Mouse (Mus musculus): ENCODE data around the gene Rnf207. TPM values are rescaled to one million over a fixed set of nuclear protein-coding genes. Genes with fewer than 3 reads are reported as not detected.
A peak's percentile ranks its signal among the peaks of the same experiment; 100 is the strongest.

The Rnf207 gene
- polyA plus RNA-seq, 1 experiment from 2014 or later = 3.3 TPM

GRCm38 (mm10) chr4:152265791-152266190 lies 53.0 kb downstream of the Rnf207 start:
- Histone ChIP-seq H3K9me3 (no peaks in the 10 kb centered on the region), H3K4me2 (no peak overlapping the region), H3K36me3 (no peaks in the 10 kb centered on the region), H3K27me3 (no peaks in the 10 kb centered on the region), H3K4me1 (peaks cover 37% of the 10 kb centered on the region), H3K9ac (no peak overlapping the region), H3K4me3 (no peak overlapping the region), H3K27ac (no peak overlapping the region)
- WGBS = 57% methylated on average over 5 of the region's 5 CpGs
- ATAC-seq (ENCODE audit: borderline replicate concordance, extremely low read depth, low FRiP score, low TSS enrichment) = no peak; the same call in 1 of the 2 replicates

- Histone ChIP-seq H3K4me1 (peaks cover 37% of the 10 kb centered on the region), H3K9me3 (no peaks in the 10 kb centered on the region), H3K27me3 (no peaks in the 10 kb centered on the region), H3K9ac (no peak overlapping the region), H3K27ac (no peak overlapping the region), H3K4me2 (no peak overlapping the region), H3K36me3 (no peaks in the 10 kb centered on the region), H3K4me3 (no peak overlapping the region)
- 89% methylated on average over 9 of the region's 9 CpGs for WGBS
- no peak for ATAC-seq (ENCODE audit: borderline replicate concordance, extremely low read depth, low FRiP score, low TSS enrichment)
Measured at GRCm38 (mm10) chr4:152264867-152265568, 53.8 kb downstream of the Rnf207 start.

DNA sequence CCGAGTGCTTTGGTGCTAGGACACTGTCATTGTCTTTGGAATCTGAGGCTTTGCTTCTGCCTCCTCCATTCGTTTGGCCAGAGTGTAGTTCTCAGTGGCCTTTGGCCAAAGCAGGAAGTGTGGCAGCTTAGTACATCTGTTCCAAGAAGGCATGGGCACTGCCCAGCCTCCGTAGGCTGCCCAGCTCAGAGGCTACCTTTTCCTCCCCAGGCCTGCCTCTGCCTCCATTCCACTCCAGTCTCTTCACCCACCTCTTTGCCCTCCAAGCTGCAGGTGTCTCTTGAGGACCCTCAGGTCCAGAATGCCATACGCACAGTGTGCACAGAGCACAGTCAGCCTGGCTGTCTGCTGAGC lies 54.6 kb downstream of the Rnf207 start:
- 43% methylated on average over 4 of the region's 4 CpGs for WGBS
- Histone ChIP-seq H3K4me2 (no peak overlapping the region), H3K4me3 (no peak overlapping the region), H3K4me1 (peaks cover 37% of the 10 kb centered on the region), H3K27me3 (no peaks in the 10 kb centered on the region), H3K9me3 (no peaks in the 10 kb centered on the region), H3K36me3 (no peaks in the 10 kb centered on the region), H3K27ac (no peak overlapping the region), H3K9ac (no peak overlapping the region)
- no peak for ATAC-seq (ENCODE audit: borderline replicate concordance, extremely low read depth, low FRiP score, low TSS enrichment)

- H3K27ac ChIP-seq = no peak overlapping the region
- H3K4me2 ChIP-seq = no peak overlapping the region
- no peak overlapping the region for H3K9ac ChIP-seq
- no peaks in the 10 kb centered on the region for H3K27me3 ChIP-seq
- H3K4me1 ChIP-seq = peaks cover 37% of the 10 kb centered on the region
- peak; percentile 68 for ATAC-seq (ENCODE audit: borderline replicate concordance, extremely low read depth, low FRiP score, low TSS enrichment)
- no peaks in the 10 kb centered on the region for H3K36me3 ChIP-seq
- no peaks in the 10 kb centered on the region for H3K9me3 ChIP-seq
- no peak overlapping the region for H3K4me3 ChIP-seq
- 37% methylated on average over 10 of the region's 10 CpGs for WGBS
Measured at GRCm38 (mm10) chr4:152263512-152264176, 55.1 kb downstream of the Rnf207 start.

- no peak overlapping the region for H3K9ac ChIP-seq
- ATAC-seq (ENCODE audit: borderline replicate concordance, extremely low read depth, low FRiP score, low TSS enrichment) = no peak
Measured at GRCm38 (mm10) chr4:152263089-152263488, 55.7 kb downstream of the Rnf207 start.

DNA sequence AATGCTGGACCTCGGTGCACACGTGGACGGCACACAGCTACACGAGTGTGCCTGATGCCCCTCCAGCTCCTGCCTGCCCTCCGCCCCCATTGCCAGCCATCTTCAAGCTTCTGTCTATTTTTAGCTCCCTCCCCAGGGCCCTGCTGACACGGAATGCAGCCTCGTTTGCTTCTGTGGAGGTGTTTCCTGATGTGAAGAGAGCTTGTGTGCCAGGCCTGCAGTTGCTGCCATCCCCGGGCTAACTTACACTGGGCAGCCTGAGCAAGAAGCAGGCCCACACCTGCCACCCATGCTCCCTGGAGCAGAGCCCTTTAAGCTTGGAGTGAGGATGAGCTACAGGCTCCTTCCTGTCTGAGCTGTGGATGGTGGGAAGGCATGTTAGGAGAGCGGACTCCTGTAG lies 56.6 kb downstream of the Rnf207 start:
- no peak for ATAC-seq (ENCODE audit: borderline replicate concordance, extremely low read depth, low FRiP score, low TSS enrichment)
- no peak overlapping the region for H3K9ac ChIP-seq
- H3K4me3 ChIP-seq = no peak overlapping the region
- 48% methylated on average over 9 of the region's 9 CpGs for WGBS
- no peaks in the 10 kb centered on the region for H3K36me3 ChIP-seq
- no peaks in the 10 kb centered on the region for H3K9me3 ChIP-seq
- no peak overlapping the region for H3K4me2 ChIP-seq
- peaks cover 30% of the 10 kb centered on the region for H3K4me1 ChIP-seq
- H3K27me3 ChIP-seq = no peaks in the 10 kb centered on the region
- H3K27ac ChIP-seq = no peak overlapping the region

More at GRCm38 (mm10) chr4:152263089-152263488, 55.7 kb downstream of the Rnf207 start:
- Histone ChIP-seq H3K27me3 (no peaks in the 10 kb centered on the region), H3K4me3 (no peak overlapping the region), H3K36me3 (no peaks in the 10 kb centered on the region), H3K9me3 (no peaks in the 10 kb centered on the region), H3K27ac (no peak overlapping the region), H3K4me1 (peaks cover 34% of the 10 kb centered on the region), H3K4me2 (no peak overlapping the region)
- 48% methylated on average over 9 of the region's 9 CpGs for WGBS

DNA sequence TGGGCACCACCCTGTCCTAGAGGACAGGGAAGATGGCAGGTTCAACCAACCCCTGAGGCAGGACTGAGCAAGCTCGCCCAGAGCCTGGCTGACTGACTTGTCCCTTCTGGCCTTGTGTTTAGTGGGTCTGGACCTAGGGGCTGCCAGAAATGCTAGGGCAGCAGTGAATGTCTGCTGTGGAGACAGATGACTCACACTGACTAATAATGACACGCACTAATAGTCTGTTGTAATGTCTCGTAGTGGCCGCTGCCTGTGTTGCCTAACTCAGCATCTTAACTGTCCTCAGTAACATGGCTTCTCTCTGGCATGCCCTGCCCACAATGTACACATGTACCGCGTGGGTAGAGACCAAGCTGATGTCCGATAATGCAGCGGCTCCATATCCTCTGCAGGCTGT lies 58.3 kb downstream of the Rnf207 start:
- H3K36me3 ChIP-seq = no peaks in the 10 kb centered on the region
- 88% methylated on average over 8 of the region's 8 CpGs for WGBS
- H3K27me3 ChIP-seq = no peaks in the 10 kb centered on the region
- H3K4me1 ChIP-seq = peaks cover 40% of the 10 kb centered on the region
- ATAC-seq (ENCODE audit: borderline replicate concordance, extremely low read depth, low FRiP score, low TSS enrichment) = no peak
- no peak overlapping the region for H3K4me2 ChIP-seq
- H3K9ac ChIP-seq = no peak overlapping the region
- H3K27ac ChIP-seq = no peak overlapping the region
- no peak overlapping the region for H3K4me3 ChIP-seq
- H3K9me3 ChIP-seq = no peaks in the 10 kb centered on the region

DNA sequence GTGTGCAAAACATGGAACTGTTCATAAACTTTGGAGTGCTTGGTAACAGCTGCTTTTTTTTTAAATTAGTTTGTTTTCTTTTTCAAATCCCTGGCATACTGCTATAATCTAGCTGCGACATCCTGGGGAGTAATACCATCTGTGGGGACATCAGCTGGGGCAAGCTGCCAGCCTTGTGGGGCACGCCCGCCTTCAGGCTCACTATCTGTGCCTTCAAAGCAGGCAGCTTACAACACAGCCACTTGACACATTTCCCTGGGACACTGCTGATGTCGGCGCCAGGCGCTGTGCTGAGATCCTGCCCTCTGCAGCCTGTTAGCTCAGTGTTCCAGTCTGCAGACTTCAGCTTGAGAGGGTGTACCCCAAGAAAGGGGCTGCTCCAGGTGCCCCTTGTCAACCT lies 61.7 kb downstream of the Rnf207 start:
- Histone ChIP-seq H3K27ac (peak overlapping the region; percentile 43), H3K9ac (no peak overlapping the region), H3K9me3 (no peaks in the 10 kb centered on the region), H3K4me2 (no peak overlapping the region), H3K27me3 (no peaks in the 10 kb centered on the region), H3K36me3 (no peaks in the 10 kb centered on the region), H3K4me1 (peaks cover 21% of the 10 kb centered on the region; the same call in 1 of the 2 replicates), H3K4me3 (no peak overlapping the region)
- WGBS = 27% methylated on average over 6 of the region's 6 CpGs
- ATAC-seq (ENCODE audit: borderline replicate concordance, extremely low read depth, low FRiP score, low TSS enrichment) = peak; percentile 64; the same call in 1 of the 2 replicates

Other genes starting within 250 kb of the Rnf207 start
- gene Plekhg5, start 246.5 kb downstream of the Rnf207 start, polyA plus RNA-seq (2015; fragmentation: Nextera tagmentation; extraction: Ambion mirVana) = 18.9 and 22.3 TPM in 2 replicates
- 1.1 and 1.5 TPM in 2 replicates for gene Tnfrsf25, start 203.1 kb downstream of the Rnf207 start, polyA plus RNA-seq (2015; fragmentation: Nextera tagmentation; extraction: Ambion mirVana)
- 11.4 and 13.4 TPM in 2 replicates for gene Espn, start 166.6 kb downstream of the Rnf207 start, polyA plus RNA-seq (2015; fragmentation: Nextera tagmentation; extraction: Ambion mirVana)
- 0.26 and 0.61 TPM in 2 replicates for gene Hes2, start 160.1 kb downstream of the Rnf207 start, polyA plus RNA-seq (2015; fragmentation: Nextera tagmentation; extraction: Ambion mirVana)
- gene Acot7, start 140.9 kb downstream of the Rnf207 start, polyA plus RNA-seq (2015; fragmentation: Nextera tagmentation; extraction: Ambion mirVana) = 67.6 and 72.5 TPM in 2 replicates
- gene Gpr153, start 44.8 kb downstream of the Rnf207 start, polyA plus RNA-seq (2015; fragmentation: Nextera tagmentation; extraction: Ambion mirVana) = 14.9 and 15.2 TPM in 2 replicates
- gene Hes3, start 27.3 kb downstream of the Rnf207 start, polyA plus RNA-seq (2015; fragmentation: Nextera tagmentation; extraction: Ambion mirVana) = not detected in 2 replicates
- 25.2 and 26.0 TPM in 2 replicates for gene Icmt, start 21.8 kb downstream of the Rnf207 start, polyA plus RNA-seq (2015; fragmentation: Nextera tagmentation; extraction: Ambion mirVana)
- gene Rpl22, start 6.7 kb upstream of the Rnf207 start, polyA plus RNA-seq (2015; fragmentation: Nextera tagmentation; extraction: Ambion mirVana) = 354 and 364 TPM in 2 replicates
- 0.03 and 0.10 TPM in 2 replicates for gene Chd5, start 19.7 kb upstream of the Rnf207 start, polyA plus RNA-seq (2015; fragmentation: Nextera tagmentation; extraction: Ambion mirVana)
- gene Nphp4, start 157.7 kb upstream of the Rnf207 start, polyA plus RNA-seq (2015; fragmentation: Nextera tagmentation; extraction: Ambion mirVana) = 3.2 and 3.3 TPM in 2 replicates
- gene Kcnab2, start 158.9 kb upstream of the Rnf207 start, polyA plus RNA-seq (2015; fragmentation: Nextera tagmentation; extraction: Ambion mirVana) = 5.4 and 7.3 TPM in 2 replicates

All from lung, embryonic 15.5 days (tissue).